29 mouse cellular contexts compared by ENCODE assay signal in genomic region chr19:32881443-32881842, GRCm38 (mm10).
DNase-seq lines count a peak whose midpoint lies in the region; ATAC-seq and TF ChIP-seq lines count a peak whose summit lies in the region.
"Had no signal": no experiment of that assay in that cellular context is flagged by ENCODE, and none has a peak within 500 bp of the region (broad histone marks: within the 10 kb centered on the region; RNA-seq: fewer than 3 reads in every experiment).

No protein-coding gene starts in this region.

- WGBS in cerebellum, adult 2 months, result 91% methylated on average over 3 of the region's 3 CpGs

- no peak overlapping the region for H3K4me3 ChIP-seq in cerebellum, adult 2 months (replicated peaks; ENCODE audit: insufficient read depth, low read depth, low read length)
- H3K4me3 ChIP-seq: embryonic facial prominence, embryonic 10.5 days; embryonic facial prominence, embryonic 13.5 days; erythroblast, embryonic 14.5 days; forebrain, embryonic 10.5 days; forebrain, embryonic 13.5 days; gastrocnemius, adult 2 months; heart, embryonic 12.5 days; heart, embryonic 15.5 days; hindbrain, embryonic 12.5 days; hindbrain, embryonic 15.5 days; intestine, embryonic 15.5 days had no signal

- H3K27me3 ChIP-seq in splenic B cell, adult 2 months (ENCODE audit: control insufficient read depth, insufficient read depth, low read length, poor library complexity, severe bottlenecking), result no peaks in the 10 kb centered on the region
- H3K27me3 ChIP-seq in cerebellum, adult 2 months (ENCODE audit: control insufficient read depth, insufficient read depth, low read length), result no peaks in the 10 kb centered on the region
- H3K27me3 ChIP-seq: embryonic facial prominence, embryonic 13.5 days; forebrain, embryonic 13.5 days; heart, embryonic 12.5 days; heart, embryonic 15.5 days; hindbrain, embryonic 12.5 days; hindbrain, embryonic 15.5 days; intestine, embryonic 15.5 days had no signal

- H3K27ac ChIP-seq in cerebellum, adult 2 months (ENCODE audit: insufficient read depth, low read length), result no peak overlapping the region
- H3K27ac ChIP-seq: embryonic facial prominence, embryonic 10.5 days; embryonic facial prominence, embryonic 13.5 days; forebrain, embryonic 10.5 days; forebrain, embryonic 13.5 days; gastrocnemius, adult 2 months; heart, embryonic 15.5 days; hindbrain, embryonic 12.5 days; hindbrain, embryonic 15.5 days; intestine, embryonic 15.5 days had no signal

- TF ChIP-seq CTCF in cerebellum, adult 2 months (IDR thresholded peaks at IDR 0.05; ENCODE audit: borderline replicate concordance, insufficient read depth, low read depth, low read length), result no peak

- intact Hi-C loops in heart, postnatal 25 days (cut with DNase I), result no loop called here
- intact Hi-C loops in gastrocnemius, postnatal 14 days (cut with DNase I; ENCODE audit: low total_unique reads), result no loop called here

- DNase-seq in heart, adult 11 months, result peak; percentile 84
- DNase-seq in heart, postnatal 25 days (ENCODE audit: low spot score), result no peak
- DNase-seq in splenic B cell, adult 2 months (ENCODE audit: low read depth, low spot score), result peak; percentile 13
- DNase-seq in cerebellum, adult 2 months, result no peak
- DNase-seq in gastrocnemius, postnatal 14 days, result no peak
- no peak for DNase-seq in adipocyte (ENCODE audit: low spot score)
- DNase-seq: adrenal gland, adult 8-10 months; adrenal gland, postnatal 25 days; cerebellum, adult 18-20 months; cerebellum, adult 9-11 months; cerebellum, postnatal 25 days; embryo, embryonic 11 days; gastrocnemius, adult 2 months; gastrocnemius, postnatal 25 days; heart, postnatal 14 days; kidney, adult 11 months had no signal

- no peaks in the 10 kb centered on the region for H3K36me3 ChIP-seq in splenic B cell, adult 2 months (ENCODE audit: control insufficient read depth, insufficient read depth, low read length, poor library complexity, severe bottlenecking)
- H3K36me3 ChIP-seq: embryonic facial prominence, embryonic 10.5 days; embryonic facial prominence, embryonic 13.5 days; forebrain, embryonic 10.5 days; heart, embryonic 12.5 days; heart, embryonic 15.5 days; hindbrain, embryonic 12.5 days; hindbrain, embryonic 15.5 days; intestine, embryonic 15.5 days had no signal

- no peak for TF ChIP-seq POLR2A in cerebellum, adult 2 months (IDR thresholded peaks at IDR 0.05; ENCODE audit: borderline replicate concordance, insufficient read depth, low read length)

- no peaks in the 10 kb centered on the region for H3K4me1 ChIP-seq in cerebellum, adult 2 months (ENCODE audit: control insufficient read depth, insufficient read depth, low read length)
- H3K4me1 ChIP-seq: heart, embryonic 12.5 days; hindbrain, embryonic 12.5 days; intestine, embryonic 15.5 days had no signal

- ATAC-seq in common myeloid progenitor, adult 5-6 weeks (replicated peaks; ENCODE audit: low read depth, poor library complexity, severe bottlenecking), result peak; percentile 29; the same call in 1 of the 2 replicates
- peak; percentile 44 for ATAC-seq in megakaryocyte progenitor cell, adult 5-6 weeks (replicated peaks; ENCODE audit: poor library complexity)
- ATAC-seq: forebrain, embryonic 13.5 days; forebrain, embryonic 16.5 days; intestine, embryonic 15.5 days had no signal

Comparison
In these comparisons a context has a peak if more than half of its experiments do, and no peak if none do; other contexts are left out.
1. DNase-seq: peak in heart, adult 11 months (single experiment) and splenic B cell, adult 2 months (single experiment); none in heart, postnatal 25 days (single experiment), cerebellum, adult 2 months (0 of 2), gastrocnemius, postnatal 14 days (single experiment) and adipocyte (single experiment).